Mouse (Mus musculus): ENCODE results near the gene Dock6. TPM values are rescaled to one million over a fixed set of nuclear protein-coding genes. Genes with fewer than 3 reads are reported as not detected.
A peak's percentile ranks its signal among the peaks of the same experiment; 100 is the strongest.

Dock6 gene
- polyA plus RNA-seq, 1 experiment: 47.6 TPM

GRCm38 (mm10) chr9:21752252-21752792 lies 100.1 kb downstream of the Dock6 start:
- Histone ChIP-seq H3K36me3 (ENCODE audit: control insufficient read depth, insufficient read depth, low read length) (peaks cover 3% of the 10 kb centered on the region), H3K4me3 (ENCODE audit: extremely low read depth, insufficient read depth, insufficient read length) (no peak overlapping the region), H3K4me1 (ENCODE audit: control insufficient read depth, insufficient read depth, insufficient read length) (no peaks in the 10 kb centered on the region), H3K27me3 (ENCODE audit: control insufficient read depth, insufficient read depth, low read length) (no peaks in the 10 kb centered on the region), H3K27ac (ENCODE audit: insufficient read depth, low read length) (peak overlapping the region; percentile 52)
- TF ChIP-seq CTCF (IDR thresholded peaks at IDR 0.05; ENCODE audit: extremely low read depth, insufficient read depth, insufficient read length, insufficient replicate concordance) (no peak), POLR2A (IDR thresholded peaks at IDR 0.05; ENCODE audit: low read depth, low read length) (no peak)
- no peak for DNase-seq (ENCODE audit: low read depth in 1 of 2, low spot score in 2 of 2)
- 85% methylated on average over 10 of the region's 10 CpGs for WGBS

DNA sequence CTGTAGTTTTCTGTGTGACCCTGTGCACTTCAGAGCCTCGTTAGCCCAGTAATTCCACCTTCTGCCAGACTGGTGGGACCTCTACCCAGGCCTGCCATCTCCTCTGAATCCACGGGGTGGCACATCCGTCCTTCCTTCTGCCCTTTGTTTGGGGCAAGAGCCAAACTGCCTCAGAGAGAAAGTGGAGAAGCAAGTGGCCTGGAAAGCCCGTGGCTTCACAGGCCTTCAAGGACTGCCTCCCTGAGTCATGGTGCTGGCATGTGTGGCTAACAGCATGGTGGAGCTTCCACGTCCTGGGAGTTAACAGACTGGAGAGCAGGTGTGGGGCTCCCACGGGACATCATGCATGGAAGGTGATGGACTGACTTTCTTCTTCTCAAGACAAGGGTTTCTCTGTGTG lies 101.1 kb downstream of the Dock6 start:
- 65% methylated on average over 6 of the region's 6 CpGs for WGBS
- no peak for DNase-seq (ENCODE audit: low read depth in 1 of 2, low spot score in 2 of 2)
- H3K36me3 ChIP-seq (ENCODE audit: control insufficient read depth, insufficient read depth, low read length): peaks cover 3% of the 10 kb centered on the region
- no peaks in the 10 kb centered on the region for H3K4me1 ChIP-seq (ENCODE audit: control insufficient read depth, insufficient read depth, insufficient read length)
- H3K4me3 ChIP-seq (ENCODE audit: extremely low read depth, insufficient read depth, insufficient read length): no peak overlapping the region
- no peak for TF ChIP-seq POLR2A (IDR thresholded peaks at IDR 0.05; ENCODE audit: low read depth, low read length)
- TF ChIP-seq CTCF (IDR thresholded peaks at IDR 0.05; ENCODE audit: extremely low read depth, insufficient read depth, insufficient read length, insufficient replicate concordance): no peak
- no peak overlapping the region for H3K27ac ChIP-seq (ENCODE audit: insufficient read depth, low read length)
- no peaks in the 10 kb centered on the region for H3K27me3 ChIP-seq (ENCODE audit: control insufficient read depth, insufficient read depth, low read length)

- Histone ChIP-seq H3K36me3 (ENCODE audit: control insufficient read depth, insufficient read depth, low read length) (peaks cover 3% of the 10 kb centered on the region), H3K27ac (ENCODE audit: insufficient read depth, low read length) (no peak overlapping the region), H3K4me1 (ENCODE audit: control insufficient read depth, insufficient read depth, insufficient read length) (no peaks in the 10 kb centered on the region), H3K4me3 (ENCODE audit: extremely low read depth, insufficient read depth, insufficient read length) (no peak overlapping the region), H3K27me3 (ENCODE audit: control insufficient read depth, insufficient read depth, low read length) (no peaks in the 10 kb centered on the region)
- TF ChIP-seq POLR2A (IDR thresholded peaks at IDR 0.05; ENCODE audit: low read depth, low read length): no peak
- no peak for TF ChIP-seq CTCF (IDR thresholded peaks at IDR 0.05; ENCODE audit: extremely low read depth, insufficient read depth, insufficient read length, insufficient replicate concordance)
- WGBS: 79% methylated on average over 3 of the region's 3 CpGs
- no peak for DNase-seq (ENCODE audit: low read depth in 1 of 2, low spot score in 2 of 2)
These were observed 102.1 kb downstream of the Dock6 start for GRCm38 (mm10) chr9:21750370-21750769.

Other genes starting within 250 kb of the Dock6 start
- gene Smarca4, start 236.5 kb downstream of the Dock6 start, polyA plus RNA-seq (2012; rRNA removed): 30.2 and 44.3 TPM in 2 replicates
- gene Ldlr, start 129.2 kb downstream of the Dock6 start, polyA plus RNA-seq (2012; rRNA removed): 19.4 and 23.6 TPM in 2 replicates
- 9.0 and 11.6 TPM in 2 replicates for gene Spc24, start 92.3 kb downstream of the Dock6 start, polyA plus RNA-seq (2012; rRNA removed)
- 15.4 and 19.8 TPM in 2 replicates for gene Kank2, start 53.9 kb downstream of the Dock6 start, polyA plus RNA-seq (2012; rRNA removed)
- 0.60 and 1.3 TPM in 2 replicates for gene Angptl8, start 17.1 kb downstream of the Dock6 start, polyA plus RNA-seq (2012; rRNA removed)
- 21.1 and 29.6 TPM in 2 replicates for gene Rab3d, start 65.6 kb upstream of the Dock6 start, polyA plus RNA-seq (2012; rRNA removed)
- gene Ccdc159, start 74.8 kb upstream of the Dock6 start, polyA plus RNA-seq (2012; rRNA removed): 0.75 and 0.95 TPM in 2 replicates
- gene Tmem205, start 74.9 kb upstream of the Dock6 start, polyA plus RNA-seq (2012; rRNA removed): 19.4 and 24.1 TPM in 2 replicates
- 2.6 and 3.9 TPM in 2 replicates for gene Plppr2, start 84.4 kb upstream of the Dock6 start, polyA plus RNA-seq (2012; rRNA removed)
- 6.5 and 7.4 TPM in 2 replicates for gene Swsap1, start 103.1 kb upstream of the Dock6 start, polyA plus RNA-seq (2012; rRNA removed)
- gene Epor, start 110.9 kb upstream of the Dock6 start, polyA plus RNA-seq (2012; rRNA removed): 49.5 and 59.5 TPM in 2 replicates
- gene Rgl3, start 136.8 kb upstream of the Dock6 start, polyA plus RNA-seq (2012; rRNA removed): 7.4 and 8.0 TPM in 2 replicates
- 0.12 TPM in 1 of 2 replicates, not detected in the other for gene Ccdc151, start 150.0 kb upstream of the Dock6 start, polyA plus RNA-seq (2012; rRNA removed)
- gene Prkcsh, start 150.2 kb upstream of the Dock6 start, polyA plus RNA-seq (2012; rRNA removed): 47.4 and 48.7 TPM in 2 replicates
- gene Elavl3, start 199.4 kb upstream of the Dock6 start, polyA plus RNA-seq (2012; rRNA removed): not detected in 2 replicates
- gene Gm49318, start 218.6 kb upstream of the Dock6 start, polyA plus RNA-seq (2012; rRNA removed): not detected in 2 replicates
- 21.6 and 28.1 TPM in 2 replicates for gene Zfp653, start 218.7 kb upstream of the Dock6 start, polyA plus RNA-seq (2012; rRNA removed)
- 21.8 and 30.1 TPM in 2 replicates for gene Ecsit, start 232.8 kb upstream of the Dock6 start, polyA plus RNA-seq (2012; rRNA removed)
- 7.2 and 8.0 TPM in 2 replicates for gene Cnn1, start 246.6 kb upstream of the Dock6 start, polyA plus RNA-seq (2012; rRNA removed)